Mouse (Mus musculus) gastrocnemius, postnatal 10 days (tissue): Measurements from ENCODE around the gene Nlrc5. TPM values are rescaled to one million over a fixed set of nuclear protein-coding genes. Genes with fewer than 3 reads are reported as not detected.

ENCODE experiments used
- DNase-seq: peaks from one replicate; pipeline ENCODE4 v3.0.0; 2021; ENCODE audit warnings: mixed read lengths
- total RNA-seq, 2 experiments: library from RNA; stranded (reverse); gene quantifications; 2 replicates each; pipeline ENCODE4 v1.2.3; 2021

Gene Nlrc5
- total RNA-seq, 2 experiments from 2014 or later = 0.42 to 0.88 TPM

DNA sequence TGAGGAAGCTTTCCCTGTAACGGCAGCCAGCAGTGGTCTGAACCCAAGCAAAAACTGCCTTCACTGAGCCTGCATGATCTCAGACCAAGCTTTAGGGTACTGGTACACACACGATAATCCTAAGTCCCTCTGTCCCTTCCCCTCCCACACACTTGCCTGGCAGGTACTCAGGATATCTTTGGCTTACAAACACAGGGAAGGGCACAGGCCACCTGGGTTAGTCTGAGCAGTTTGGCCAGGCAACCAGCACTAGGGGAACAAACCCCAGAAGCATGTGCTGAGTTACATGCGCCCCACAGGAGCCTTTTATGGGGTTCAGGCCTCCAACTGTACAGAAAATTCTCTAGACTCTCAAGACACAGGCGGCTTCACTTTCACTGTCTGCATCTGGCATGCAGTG, 95.7 kb downstream of the Nlrc5 start:
- DNase-seq = no peak

DNA sequence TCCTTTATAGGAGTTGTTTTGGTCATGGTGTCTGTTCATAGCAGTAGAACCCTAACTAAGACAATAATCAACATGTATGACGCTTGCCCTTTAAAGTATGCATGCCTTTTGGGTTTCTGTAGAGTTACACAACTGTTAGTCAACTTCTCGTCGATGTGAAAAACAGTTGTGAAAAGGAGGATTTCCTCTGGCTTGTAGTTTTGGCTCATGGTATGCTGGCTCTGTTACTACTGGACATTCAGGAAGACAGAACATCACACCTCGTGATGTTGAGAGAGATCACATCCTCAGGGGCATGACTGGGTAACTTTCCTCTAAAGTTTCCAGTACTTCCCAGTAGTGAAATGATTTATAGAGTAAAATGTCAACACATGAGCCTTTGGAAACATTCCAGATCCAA, 96.5 kb downstream of the Nlrc5 start:
- DNase-seq = no peak

DNA sequence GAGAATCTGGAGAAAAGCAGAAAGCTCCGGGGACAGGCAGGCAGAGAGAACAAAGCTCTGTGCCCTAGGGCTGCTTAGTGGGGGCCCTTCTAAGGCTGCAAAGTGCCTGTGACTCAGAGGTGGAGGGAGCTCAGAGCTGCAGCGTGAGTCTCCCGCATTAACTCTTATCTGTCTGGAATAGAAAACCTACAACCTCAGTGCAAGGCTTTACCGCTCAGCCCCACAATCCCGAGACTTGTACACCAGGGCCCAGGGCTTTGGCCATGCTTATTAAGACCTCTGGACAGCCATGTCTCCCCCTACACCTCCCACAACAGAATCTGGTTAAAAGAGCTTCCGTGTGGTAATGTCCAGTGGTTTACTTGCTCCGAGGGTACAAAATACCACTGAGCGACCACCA, 97.8 kb downstream of the Nlrc5 start:
- no peak for DNase-seq

DNA sequence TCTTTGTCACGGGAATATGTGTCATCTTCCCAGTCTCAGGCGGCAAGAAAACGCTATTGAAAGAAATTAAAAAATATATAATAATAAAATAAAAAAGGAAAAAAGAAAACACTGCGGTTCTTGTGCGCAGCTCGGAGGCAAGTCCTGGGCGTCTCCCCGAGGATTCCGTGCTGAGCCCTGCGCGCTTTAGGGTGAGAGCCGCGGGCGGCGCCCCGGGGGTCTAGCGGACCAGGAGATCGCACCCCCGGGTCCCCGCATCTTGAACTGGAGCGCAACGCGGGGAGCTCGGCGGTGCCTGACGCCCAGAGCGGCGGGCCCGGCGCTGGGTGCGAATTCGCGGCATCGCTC, 98.3 kb downstream of the Nlrc5 start:
- DNase-seq = no peak

DNA sequence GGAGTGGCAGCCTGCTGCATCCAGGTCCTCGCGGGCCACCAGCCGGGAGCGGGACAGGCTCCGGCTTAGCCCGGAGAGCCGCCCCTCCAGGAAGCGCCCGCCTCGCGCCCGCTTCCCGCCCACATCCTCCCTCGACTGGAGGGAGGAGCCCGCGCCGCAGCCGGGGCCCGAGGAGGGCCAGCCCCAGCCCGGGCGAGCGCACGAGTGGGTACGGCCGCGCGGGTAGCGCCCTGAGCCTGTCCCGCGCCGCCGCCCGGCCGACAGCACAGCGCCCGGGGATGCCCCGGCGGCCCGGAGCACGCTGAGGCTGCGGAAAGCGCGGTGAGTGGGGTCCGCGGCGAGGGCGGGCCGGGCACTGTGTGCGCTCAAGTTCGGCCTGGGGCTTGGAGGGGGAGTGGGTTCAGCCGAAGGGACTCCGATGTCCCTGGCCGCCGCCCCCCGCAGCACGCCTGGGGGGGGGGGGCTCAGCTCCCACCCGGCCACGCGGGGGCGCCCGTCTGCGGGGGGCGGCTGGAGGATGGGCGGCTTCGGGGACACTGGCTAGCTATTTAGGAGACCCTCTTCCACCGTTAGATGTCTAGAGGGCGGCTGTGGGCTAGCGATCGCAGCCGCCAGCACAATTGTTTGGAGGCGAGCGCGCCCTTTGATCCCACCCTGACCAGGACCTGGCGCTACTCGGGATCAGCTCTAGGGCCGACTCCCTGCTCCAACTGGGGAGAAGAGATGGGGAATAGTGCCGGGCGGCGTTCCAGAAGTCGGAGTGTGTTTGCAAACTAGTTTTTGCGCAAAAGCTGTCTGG, 98.9 kb downstream of the Nlrc5 start, which contains the start of gene Cpne2:
Gene Cpne2 (plus strand): TSS at position 118 of the 799 bp plus-strand sequence.
- DNase-seq = peak; percentile 71

DNA sequence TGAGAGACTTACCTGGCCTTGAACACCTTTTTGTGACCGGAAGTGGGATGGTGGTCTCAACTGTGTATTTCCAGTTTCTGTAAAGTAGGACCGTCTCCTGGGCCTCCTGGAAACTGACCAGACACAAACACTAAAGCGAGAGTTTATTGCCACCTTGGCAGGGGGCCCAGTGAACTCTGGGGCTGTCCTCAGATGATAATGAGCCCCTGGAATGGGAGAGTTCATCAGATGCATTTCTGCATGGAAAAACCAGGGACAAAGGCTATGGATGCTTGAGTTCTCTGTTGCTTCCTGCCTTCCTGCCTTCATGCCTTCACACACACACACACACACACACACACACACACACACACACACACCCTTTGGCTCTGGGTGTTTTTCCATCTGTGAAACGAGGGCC, 100.5 kb downstream of the Nlrc5 start:
- DNase-seq = no peak

DNA sequence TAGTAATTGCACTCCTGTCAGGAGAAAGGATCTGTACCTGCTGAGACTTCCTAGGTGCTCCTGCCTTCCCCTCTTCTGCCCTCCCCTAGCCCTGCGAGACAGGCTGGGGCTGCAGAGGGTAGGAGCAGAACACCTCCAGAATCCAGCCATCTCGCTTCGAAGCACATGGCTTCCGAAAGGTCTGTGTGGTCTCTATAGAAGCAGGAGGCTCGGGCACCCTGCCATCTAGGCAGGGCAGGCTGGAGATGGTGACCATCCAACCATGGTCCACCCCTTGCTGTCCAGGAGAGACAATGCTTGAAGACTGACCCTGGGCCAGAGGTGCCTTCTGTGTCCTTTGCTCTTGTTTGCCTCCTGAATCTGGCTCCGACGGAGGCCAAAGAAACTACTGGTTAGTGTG, 101.5 kb downstream of the Nlrc5 start:
- DNase-seq = no peak

GRCm38 (mm10) chr8:94537456-94537855, 103.3 kb downstream of the Nlrc5 start:
- DNase-seq = no peak

DNA sequence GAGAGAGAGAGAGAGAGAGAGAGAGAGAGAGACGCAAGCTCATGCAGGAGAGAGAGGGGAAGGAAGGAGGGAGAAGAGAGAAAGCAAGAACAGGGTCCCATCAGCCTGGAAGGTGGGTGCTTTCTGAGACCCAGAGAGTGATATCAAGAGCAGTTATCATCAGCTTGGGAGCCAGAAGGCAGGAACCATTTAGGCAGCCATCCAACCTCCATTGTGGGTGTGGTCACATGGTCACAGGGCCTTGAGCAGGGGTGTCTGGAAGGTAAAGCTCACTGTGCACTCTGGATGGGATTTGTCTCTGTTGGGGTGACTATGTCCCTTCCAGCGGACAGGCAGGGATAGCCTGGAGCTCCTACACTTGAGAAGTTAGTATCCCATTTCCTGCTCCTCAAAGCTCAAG, 105.9 kb downstream of the Nlrc5 start:
- no peak for DNase-seq

DNA sequence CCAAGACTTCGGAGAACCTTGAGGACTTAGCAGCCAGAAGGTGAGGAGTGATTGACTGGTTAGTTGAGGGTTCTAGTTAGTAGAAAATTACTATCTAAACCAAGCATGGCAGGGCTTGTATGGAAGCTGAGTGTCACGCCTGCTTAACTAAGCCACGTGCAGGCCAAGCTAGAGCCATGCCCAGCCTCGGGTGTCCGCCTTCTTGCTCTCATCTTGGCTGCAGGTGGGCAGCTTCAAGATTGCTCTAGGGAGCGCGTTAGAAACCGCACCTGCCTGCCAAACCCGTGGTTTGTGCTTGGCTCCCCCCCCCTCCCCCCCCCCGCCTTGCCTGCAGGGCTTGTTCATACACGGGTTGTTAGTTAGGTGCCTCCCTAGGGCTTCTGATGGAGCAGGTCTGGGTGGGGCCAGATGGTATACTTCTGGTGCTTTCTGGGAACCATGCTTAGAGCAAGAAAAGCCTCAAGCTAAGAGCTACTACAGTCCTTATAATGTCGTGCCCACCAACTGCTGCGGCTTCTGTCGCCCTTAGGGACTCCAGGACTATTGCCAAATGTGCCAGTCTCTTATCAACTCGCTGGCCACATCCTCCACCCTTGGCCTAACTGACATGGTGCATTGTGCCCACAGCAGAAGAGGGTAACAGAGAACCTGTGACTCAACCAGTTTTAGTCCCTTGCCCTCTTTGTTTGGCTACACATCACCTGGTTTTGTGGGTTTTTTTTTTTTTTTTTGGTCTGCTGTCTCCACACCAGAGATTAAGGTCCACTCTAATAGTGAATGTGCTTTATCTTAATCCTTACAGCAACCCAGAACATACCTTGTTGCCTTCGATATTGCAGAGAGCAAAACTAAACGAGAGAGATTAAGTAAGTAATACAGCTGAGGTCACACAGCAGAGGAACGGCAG, 107.0 kb downstream of the Nlrc5 start:
- no peak for DNase-seq

- no peak for DNase-seq
These were observed 109.8 kb downstream of the Nlrc5 start for GRCm38 (mm10) chr8:94543981-94544380.

GRCm38 (mm10) chr8:94549041-94549440, 114.9 kb downstream of the Nlrc5 start:
- DNase-seq = no peak

DNA sequence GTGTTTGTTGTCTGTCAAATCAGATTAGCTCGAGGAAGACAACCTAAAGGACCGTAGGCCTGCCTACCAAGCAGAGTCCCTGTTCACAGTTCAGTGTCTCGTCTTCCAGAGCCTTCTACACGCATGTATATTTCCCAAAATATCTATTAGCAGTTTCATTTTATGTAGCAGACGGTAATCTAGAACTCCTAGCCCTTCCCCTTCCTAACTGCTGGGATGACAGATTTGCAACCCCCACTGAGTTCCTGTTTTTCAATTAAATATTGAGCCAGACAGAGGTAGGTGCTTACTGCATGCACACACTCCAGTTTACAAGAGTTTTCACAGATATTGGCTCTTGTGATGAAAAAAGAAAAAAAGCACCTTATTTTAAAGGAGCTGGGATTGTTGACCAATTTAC, 115.3 kb downstream of the Nlrc5 start:
- no peak for DNase-seq

DNA sequence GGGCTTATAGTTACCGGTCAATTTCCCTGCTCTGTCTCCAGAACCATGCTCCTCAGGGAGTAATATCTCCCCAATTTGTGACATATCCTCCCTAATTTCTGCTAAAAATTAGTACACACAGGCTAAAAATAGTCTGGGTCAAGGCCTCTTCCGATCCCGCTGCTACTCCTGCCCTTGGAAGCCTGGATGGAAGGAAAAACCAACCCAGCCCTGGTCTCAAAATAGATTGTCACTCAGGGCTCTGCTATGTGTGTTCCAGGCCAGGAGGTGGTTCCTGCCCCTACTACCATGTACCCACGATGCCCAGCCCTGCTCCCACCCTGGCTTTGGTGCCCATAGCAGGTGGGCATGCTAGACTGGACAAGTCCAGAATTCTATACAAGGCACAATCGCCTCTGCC, 115.8 kb downstream of the Nlrc5 start:
- DNase-seq = no peak

GRCm38 (mm10) chr8:94551471-94552422, 117.6 kb downstream of the Nlrc5 start:
- DNase-seq = no peak

DNA sequence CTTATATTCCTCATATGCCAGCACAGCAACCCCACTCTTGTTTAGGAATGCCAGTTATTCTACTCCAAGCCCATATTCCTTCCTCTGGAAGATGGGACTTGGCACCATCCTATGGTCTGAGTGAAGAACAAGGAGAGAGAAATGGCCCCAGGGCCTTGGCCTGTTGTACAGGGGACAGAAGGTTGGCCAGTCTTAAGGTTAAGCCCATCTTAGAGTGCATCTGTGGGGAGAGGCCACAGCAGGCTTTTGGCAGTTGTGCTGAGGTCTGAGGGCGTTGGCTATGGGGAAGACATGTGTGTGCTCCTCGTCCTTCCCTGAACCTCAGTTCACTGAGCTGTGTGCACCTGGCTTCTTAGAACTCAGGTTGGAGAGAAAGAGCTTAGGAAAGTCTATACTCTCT, 118.5 kb downstream of the Nlrc5 start:
- no peak for DNase-seq

DNA sequence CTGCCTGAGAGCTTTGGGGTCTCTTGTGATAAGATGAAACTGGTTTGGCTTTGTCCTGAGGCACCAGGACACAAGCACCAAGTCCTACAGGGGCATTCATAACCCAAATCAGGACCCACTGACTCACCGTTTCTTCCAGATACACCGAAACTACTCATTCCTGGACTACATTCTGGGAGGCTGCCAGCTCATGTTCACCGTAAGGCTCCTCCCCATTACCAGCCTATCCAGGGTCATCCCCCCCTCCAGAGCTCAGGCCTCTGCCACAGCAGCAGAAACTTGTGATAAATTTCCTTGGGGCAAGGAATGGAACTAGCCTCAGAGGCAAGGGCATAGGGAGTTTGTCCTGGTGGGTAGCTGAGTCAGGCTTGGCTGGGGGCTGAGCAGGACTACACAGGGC, 123.1 kb downstream of the Nlrc5 start:
- no peak for DNase-seq

GRCm38 (mm10) chr8:94561256-94561655, 127.1 kb downstream of the Nlrc5 start:
- DNase-seq = no peak

GRCm38 (mm10) chr8:94564421-94564820, 130.3 kb downstream of the Nlrc5 start:
- DNase-seq = no peak

GRCm38 (mm10) chr8:94566033-94566432, 131.9 kb downstream of the Nlrc5 start:
- no peak for DNase-seq

GRCm38 (mm10) chr8:94566446-94567158, 132.4 kb downstream of the Nlrc5 start:
- DNase-seq = no peak
